Mouse (Mus musculus) stomach, embryonic 16.5 days (tissue): ENCODE results near the gene Serf2. TPM values are rescaled to one million over a fixed set of nuclear protein-coding genes. Genes with fewer than 3 reads are reported as not detected.
"Not testable (repeated sequence)": the region's sequence is repeated elsewhere in the genome, so short reads cannot be mapped to it uniquely, and the experiment has no call there.

Source experiments
- ATAC-seq: fragments of 200-750 bp; cut with Nextera tagmentation; 2 replicates; pipeline ENCODE4 v1.8.0; 2017; ENCODE audit warnings: moderate number of reproducible peaks, moderate TSS enrichment; ENCODE audit not compliant: insufficient read depth, low FRiP score
- H3K27ac ChIP-seq: fragments of 300-500 bp; sonication (generic); 2 replicates; pipeline ENCODE4 v1.5.1; 2014; ENCODE audit warnings: low read length
- H3K27me3 ChIP-seq: fragments of 300-500 bp; sonication (generic); 2 replicates; pipeline ENCODE4 v1.6.1; 2014; ENCODE audit warnings: low read length, control low read depth, mixed read lengths; ENCODE audit not compliant: control insufficient read depth, insufficient read depth
- H3K36me3 ChIP-seq: fragments of 300-500 bp; sonication (generic); 2 replicates; pipeline ENCODE4 v1.6.1; 2014; ENCODE audit warnings: low read length; ENCODE audit not compliant: control insufficient read depth, insufficient read depth
- H3K4me1 ChIP-seq: fragments of 300-500 bp; sonication (generic); 2 replicates; pipeline ENCODE4 v1.6.1; 2014; ENCODE audit warnings: low read length, control low read depth, mixed read lengths; ENCODE audit not compliant: control insufficient read depth, insufficient read depth
- H3K4me2 ChIP-seq: fragments of 300-500 bp; sonication (generic); 2 replicates; pipeline ENCODE4 v1.6.1; 2014; ENCODE audit warnings: low read depth, low read length, mixed read lengths
- H3K4me3 ChIP-seq: fragments of 300-500 bp; sonication (generic); replicated peaks from 2 replicates; pipeline ENCODE4 v1.5.1; 2014; ENCODE audit warnings: mild to moderate bottlenecking, low read length
- H3K9ac ChIP-seq: fragments of 300-500 bp; sonication (generic); 2 replicates; pipeline ENCODE4 v1.6.1; 2014; ENCODE audit warnings: low read length
- H3K9me3 ChIP-seq: fragments of 300-500 bp; sonication (generic); replicated peaks from 2 replicates; pipeline ENCODE4 v1.6.1; 2016; ENCODE audit warnings: low read length, control low read depth; ENCODE audit not compliant: control insufficient read depth
- WGBS: fragments of 180-500 bp; shearing (Covaris S2); extraction: QIAGEN DNeasy Blood & Tissue Kit; methylation state at CpG from one replicate; pipeline ENCODE4 v1.1.7; 2014; 5-methylcytosine and 5-hydroxymethylcytosine counted together
- polyA plus RNA-seq: library from polyadenylated mRNA; unstranded; fragments of >200 nt; fragmentation: Nextera tagmentation; extraction: Ambion mirVana; gene quantifications from 2 replicates; pipeline ENCODE4 v1.2.1, GENCODE M21; 2015

Gene Serf2
- polyA plus RNA-seq, 1 experiment from 2014 or later = 496 TPM

GRCm38 (mm10) chr2:121474180-121474535 is 25.2 kb downstream of the Serf2 start:
- ATAC-seq = 0 out of 2 replicates have a peak, but pooled peaks have one; percentile 30
- H3K27ac ChIP-seq = peak overlapping the region; percentile 24; the same call in 1 of the 2 replicates

DNA sequence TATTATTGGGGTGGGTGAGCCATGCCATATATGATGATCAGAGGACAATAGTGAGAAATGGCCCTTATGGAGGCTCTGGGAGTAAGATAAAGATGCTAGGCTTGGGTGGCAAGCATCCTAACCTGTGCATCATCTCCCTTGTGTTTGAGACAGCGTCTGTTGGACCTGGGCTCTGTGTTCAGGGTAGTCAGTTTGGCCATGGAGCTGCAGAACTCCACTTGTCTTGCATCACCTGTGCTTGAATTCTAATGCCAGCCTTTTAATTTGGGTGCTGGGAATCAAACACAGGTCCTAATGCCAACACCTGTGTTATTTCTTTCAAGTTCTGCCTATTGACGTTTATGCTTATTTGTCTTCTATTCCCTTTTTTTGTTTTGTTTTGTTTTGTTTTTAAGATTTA is 26.3 kb downstream of the Serf2 start:
- H3K9ac ChIP-seq, ATAC-seq, H3K4me1 ChIP-seq, H3K36me3 ChIP-seq, H3K4me3 ChIP-seq, H3K27ac ChIP-seq, H3K27me3 ChIP-seq, H3K4me2 ChIP-seq, H3K9me3 ChIP-seq: not testable (repeated sequence)
- WGBS = 96% methylated on average over 2 of the region's 2 CpGs

More at GRCm38 (mm10) chr2:121474180-121474535, 25.2 kb downstream of the Serf2 start:
- H3K4me2 ChIP-seq = peak overlapping the region; percentile 51
- peak overlapping the region; percentile 59 for H3K4me3 ChIP-seq
- peak overlapping the region; percentile 57 for H3K9ac ChIP-seq
- H3K4me1 ChIP-seq = no peaks in the 10 kb centered on the region
- H3K27me3 ChIP-seq = no peaks in the 10 kb centered on the region
- no peaks in the 10 kb centered on the region for H3K36me3 ChIP-seq
- no peaks in the 10 kb centered on the region for H3K9me3 ChIP-seq
- WGBS = 28% methylated on average over 8 of the region's 8 CpGs

GRCm38 (mm10) chr2:121477491-121478266 is 28.7 kb downstream of the Serf2 start:
- WGBS = 83% methylated on average over 3 of the region's 3 CpGs
- no peak overlapping the region for H3K4me3 ChIP-seq
- ATAC-seq = no peak
- no peak overlapping the region for H3K4me2 ChIP-seq
- no peak overlapping the region for H3K27ac ChIP-seq
- H3K9ac ChIP-seq = no peak overlapping the region
- H3K4me1 ChIP-seq = no peaks in the 10 kb centered on the region
- H3K9me3 ChIP-seq = no peaks in the 10 kb centered on the region
- H3K36me3 ChIP-seq = no peaks in the 10 kb centered on the region
- H3K27me3 ChIP-seq = no peaks in the 10 kb centered on the region

- Histone ChIP-seq H3K27ac (no peak overlapping the region), H3K9me3 (no peaks in the 10 kb centered on the region), H3K4me3 (no peak overlapping the region), H3K4me2 (no peak overlapping the region), H3K9ac (no peak overlapping the region), H3K27me3 (no peaks in the 10 kb centered on the region), H3K36me3 (no peaks in the 10 kb centered on the region), H3K4me1 (no peaks in the 10 kb centered on the region)
- WGBS = 57% methylated on average over 3 of the region's 3 CpGs
- ATAC-seq = no peak
Observed at GRCm38 (mm10) chr2:121480498-121480897, 31.5 kb downstream of the Serf2 start.

- not testable (repeated sequence) for ATAC-seq
Observed at GRCm38 (mm10) chr2:121480916-121481315, 31.9 kb downstream of the Serf2 start.

GRCm38 (mm10) chr2:121483576-121483975 is 34.6 kb downstream of the Serf2 start:
- Histone ChIP-seq H3K4me3 (no peak overlapping the region), H3K27ac (no peak overlapping the region), H3K9me3 (no peaks in the 10 kb centered on the region), H3K27me3 (no peaks in the 10 kb centered on the region), H3K4me2 (no peak overlapping the region), H3K9ac (no peak overlapping the region), H3K36me3 (no peaks in the 10 kb centered on the region), H3K4me1 (no peaks in the 10 kb centered on the region)
- 80% methylated on average over 8 of the region's 8 CpGs for WGBS
- ATAC-seq = no peak

More at GRCm38 (mm10) chr2:121480916-121481315, 31.9 kb downstream of the Serf2 start:
- H3K27me3 ChIP-seq, H3K27ac ChIP-seq, H3K9me3 ChIP-seq, H3K9ac ChIP-seq, H3K4me3 ChIP-seq, H3K4me1 ChIP-seq, H3K36me3 ChIP-seq, H3K4me2 ChIP-seq: not testable (repeated sequence)
- WGBS = 83% methylated on average over 13 of the region's 13 CpGs

GRCm38 (mm10) chr2:121484403-121484802 is 35.4 kb downstream of the Serf2 start:
- WGBS = 78% methylated on average over 1 of the region's 2 CpGs
- not testable (repeated sequence) for ATAC-seq

DNA sequence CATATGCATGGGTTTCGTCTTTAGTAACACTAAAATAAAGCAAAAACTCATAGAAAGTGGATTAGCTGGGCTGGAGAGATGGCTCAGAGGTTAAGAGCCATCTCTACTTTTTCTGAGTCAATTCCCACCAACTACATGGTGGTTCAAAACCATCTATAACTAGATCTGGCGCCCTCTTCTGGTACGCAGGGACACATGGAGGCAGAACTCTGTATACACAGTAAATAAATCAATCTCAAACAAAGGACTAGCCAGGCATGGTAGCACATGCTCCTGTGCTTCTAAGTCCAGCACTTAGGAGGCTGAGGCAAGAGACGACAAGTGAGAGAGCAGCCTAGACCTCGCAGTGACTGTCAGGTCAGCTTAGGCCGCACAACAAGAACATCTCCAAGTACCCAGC is 52.6 kb downstream of the Serf2 start:
- not testable (repeated sequence) for H3K27ac ChIP-seq, H3K4me2 ChIP-seq, H3K9me3 ChIP-seq, H3K36me3 ChIP-seq, H3K9ac ChIP-seq, ATAC-seq, H3K27me3 ChIP-seq, H3K4me1 ChIP-seq, H3K4me3 ChIP-seq
- WGBS = 78% methylated on average over 1 of the region's 6 CpGs

More at GRCm38 (mm10) chr2:121484403-121484802, 35.4 kb downstream of the Serf2 start:
- not testable (repeated sequence) for H3K9ac ChIP-seq, H3K4me2 ChIP-seq, H3K9me3 ChIP-seq, H3K4me1 ChIP-seq, H3K36me3 ChIP-seq, H3K27me3 ChIP-seq, H3K4me3 ChIP-seq, H3K27ac ChIP-seq

DNA sequence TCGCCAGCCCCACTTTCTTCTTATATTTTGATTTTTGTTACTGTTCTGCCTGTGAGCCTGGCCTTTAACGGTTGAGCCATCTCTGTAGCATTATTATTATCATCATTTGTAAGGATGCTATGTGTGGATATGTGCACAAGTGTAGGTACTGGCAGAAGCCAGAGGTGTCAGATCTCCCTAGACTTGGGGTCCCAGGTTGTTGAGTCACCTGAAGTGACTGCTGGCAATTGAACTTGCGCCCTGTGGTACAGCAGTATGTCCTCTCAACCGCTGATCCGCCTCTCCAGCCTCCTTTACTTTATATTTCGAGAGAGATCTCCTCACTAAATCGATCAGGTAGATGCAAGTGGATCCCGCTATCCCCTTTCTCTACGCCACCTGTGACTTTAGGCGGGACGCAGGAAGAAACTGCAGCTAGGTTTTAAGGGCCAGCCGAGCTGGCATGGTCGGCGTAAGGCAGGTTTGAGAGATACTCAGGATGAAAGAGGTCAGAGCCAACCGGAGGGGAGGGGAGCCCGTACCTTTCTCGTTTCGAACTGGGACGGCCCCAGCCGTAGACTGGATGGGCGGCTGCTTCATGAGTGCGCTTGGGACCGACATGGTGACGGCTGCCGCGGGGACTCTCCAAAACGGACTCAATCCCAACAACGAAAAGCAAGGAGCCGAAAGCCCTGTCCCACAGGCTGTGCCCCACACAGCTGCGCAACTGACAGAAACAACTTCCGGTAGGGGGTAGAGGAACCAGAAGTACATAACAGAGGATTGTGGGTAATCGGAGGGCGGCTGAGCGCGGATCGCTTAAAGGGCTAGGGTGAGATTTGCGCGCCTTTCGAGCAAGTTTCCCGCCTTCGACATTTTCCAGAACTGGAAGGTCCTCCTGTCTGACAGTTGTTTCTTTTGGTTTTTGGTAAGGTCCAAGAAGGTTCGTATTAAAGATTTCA is 57.2 kb downstream of the Serf2 start, which contains the start of the genes Mfap1a and Wdr76:
Gene Mfap1a (minus strand): TSS at position 724 of the 941 bp plus-strand sequence.
Gene Wdr76 (plus strand): TSS at position 782 of the 941 bp plus-strand sequence.
- not testable (repeated sequence) for H3K36me3 ChIP-seq, H3K9me3 ChIP-seq, H3K27me3 ChIP-seq, H3K4me1 ChIP-seq
- Histone ChIP-seq H3K9ac (peak within 1 kb of the TSS; percentile 78), H3K4me3 (peak within 1 kb of the TSS; percentile 63), H3K27ac (peak within 1 kb of the TSS; percentile 55), H3K4me2 (peak within 1 kb of the TSS; percentile 66)
- 4% methylated on average over 39 of the region's 42 CpGs for WGBS
- ATAC-seq = peak; percentile 95
